Mouse (Mus musculus) CD4-positive helper T cell, adult 2 months (primary cell): ENCODE data around the gene Glrp1.

Experiments
- DNase-seq: peaks from one replicate; pipeline ENCODE4 v3.0.0-alpha.2; 2012; ENCODE audit warnings: low read depth, missing footprints, low spot score

Gene Glrp1

GRCm38 (mm10) chr1:88509789-88510188 is at the start of gene Glrp1:
Gene Glrp1, minus strand, starts transcription at chr1:88510066.
- DNase-seq: no peak

- no peak for DNase-seq
These were observed 49.4 kb upstream of the Glrp1 start for GRCm38 (mm10) chr1:88559258-88559657.

GRCm38 (mm10) chr1:88558793-88559192 is 48.9 kb upstream of the Glrp1 start:
- no peak for DNase-seq

- DNase-seq: no peak
These were observed 46.5 kb upstream of the Glrp1 start for GRCm38 (mm10) chr1:88556401-88556800.

GRCm38 (mm10) chr1:88553500-88554187 is 43.8 kb upstream of the Glrp1 start:
- DNase-seq: peak; percentile 37

GRCm38 (mm10) chr1:88549263-88549662 is 39.4 kb upstream of the Glrp1 start:
- no peak for DNase-seq

GRCm38 (mm10) chr1:88547172-88547571 is 37.3 kb upstream of the Glrp1 start:
- DNase-seq: no peak

GRCm38 (mm10) chr1:88543608-88544007 is 33.7 kb upstream of the Glrp1 start:
- DNase-seq: no peak

- DNase-seq: no peak
These were observed 30.0 kb upstream of the Glrp1 start for GRCm38 (mm10) chr1:88539823-88540222.

GRCm38 (mm10) chr1:88539256-88539655 is 29.4 kb upstream of the Glrp1 start:
- DNase-seq: no peak

GRCm38 (mm10) chr1:88536308-88536707 is 26.4 kb upstream of the Glrp1 start:
- no peak for DNase-seq

- DNase-seq: no peak
These were observed 24.2 kb upstream of the Glrp1 start for GRCm38 (mm10) chr1:88534091-88534490.

GRCm38 (mm10) chr1:88526161-88526560 is 16.3 kb upstream of the Glrp1 start:
- DNase-seq: no peak

GRCm38 (mm10) chr1:88525622-88526021 is 15.8 kb upstream of the Glrp1 start:
- DNase-seq: no peak

- no peak for DNase-seq
These were observed 11.4 kb upstream of the Glrp1 start for GRCm38 (mm10) chr1:88521170-88521747.

- no peak for DNase-seq
These were observed 3.7 kb upstream of the Glrp1 start for GRCm38 (mm10) chr1:88513613-88514012.

- DNase-seq: no peak
These were observed 2.0 kb downstream of the Glrp1 start for GRCm38 (mm10) chr1:88507886-88508285.

GRCm38 (mm10) chr1:88507214-88507613 is 2.7 kb downstream of the Glrp1 start:
- DNase-seq: no peak

- peak; percentile 71 for DNase-seq
These were observed 3.5 kb downstream of the Glrp1 start for GRCm38 (mm10) chr1:88506412-88506811.

- DNase-seq: no peak
These were observed 4.2 kb downstream of the Glrp1 start for GRCm38 (mm10) chr1:88505697-88506096.

GRCm38 (mm10) chr1:88504531-88504945 is 5.3 kb downstream of the Glrp1 start:
- no peak for DNase-seq

- no peak for DNase-seq
These were observed 7.0 kb downstream of the Glrp1 start for GRCm38 (mm10) chr1:88502822-88503221.

GRCm38 (mm10) chr1:88499230-88499737 is 10.6 kb downstream of the Glrp1 start:
- DNase-seq: no peak
